Mouse (Mus musculus) gastrocnemius, adult 18-20 months (tissue): Measurements from ENCODE around the gene Smcp. TPM values are rescaled to one million over a fixed set of nuclear protein-coding genes. Genes with fewer than 3 reads are reported as not detected.

Experiments used
- total RNA-seq, 2 experiments: library from RNA; stranded (reverse); gene quantifications; 2 replicates each; pipeline ENCODE4 v1.2.3; 2021

The Smcp gene
- total RNA-seq, 2 experiments from 2014 or later = not detected

Other genes starting within 250 kb of the Smcp start
- not detected for gene Sprr2d, start 249.9 kb downstream of the Smcp start, total RNA-seq
- not detected for gene Sprr2e, start 236.9 kb downstream of the Smcp start, total RNA-seq
- not detected for gene Sprr2f, start 223.8 kb downstream of the Smcp start, total RNA-seq
- gene Sprr2h, start 203.3 kb downstream of the Smcp start, total RNA-seq = not detected
- not detected for gene Sprr2i, start 181.0 kb downstream of the Smcp start, total RNA-seq
- gene Sprr2j-ps, start 170.9 kb downstream of the Smcp start, total RNA-seq = not detected
- gene Gm9774, start 159.6 kb downstream of the Smcp start, total RNA-seq = 1 to 10 TPM; 4.9 to 5.4 TPM
- gene Sprr2k, start 156.4 kb downstream of the Smcp start, total RNA-seq = not detected
- not detected for gene Sprr1b, start 150.2 kb downstream of the Smcp start, total RNA-seq
- not detected for gene Sprr3, start 130.3 kb downstream of the Smcp start, total RNA-seq
- not detected for gene Sprr1a, start 103.1 kb downstream of the Smcp start, total RNA-seq
- not detected for gene Sprr4, start 88.5 kb downstream of the Smcp start, total RNA-seq
- not detected for gene 2310046K23Rik, start 54.5 kb downstream of the Smcp start, total RNA-seq
- not detected for gene Ivl, start 15.3 kb downstream of the Smcp start, total RNA-seq
- not detected for gene 2210017I01Rik, start 18.5 kb upstream of the Smcp start, total RNA-seq
- not detected for gene Lce6a, start 32.7 kb upstream of the Smcp start, total RNA-seq
- not detected for gene Lce1a1, start 59.3 kb upstream of the Smcp start, total RNA-seq
- gene Lce1b, start 67.9 kb upstream of the Smcp start, total RNA-seq = not detected
- not detected for gene Lce1a2, start 81.3 kb upstream of the Smcp start, total RNA-seq
- not detected for gene Lce1c, start 90.2 kb upstream of the Smcp start, total RNA-seq
- not detected for gene Lce1d, start 98.2 kb upstream of the Smcp start, total RNA-seq
- not detected for gene Lce1e, start 120.1 kb upstream of the Smcp start, total RNA-seq
- not detected for gene Lce1f, start 131.4 kb upstream of the Smcp start, total RNA-seq
- not detected for gene Gm38119, start 150.1 kb upstream of the Smcp start, total RNA-seq
- gene Lce1g, start 163.3 kb upstream of the Smcp start, total RNA-seq = not detected
- gene Lce1h, start 176.1 kb upstream of the Smcp start, total RNA-seq = not detected
- not detected for gene Lce1i, start 189.9 kb upstream of the Smcp start, total RNA-seq
- gene Lce1j, start 201.5 kb upstream of the Smcp start, total RNA-seq = not detected
- not detected for gene Lce1k, start 218.9 kb upstream of the Smcp start, total RNA-seq
- not detected for gene Kprp, start 238.2 kb upstream of the Smcp start, total RNA-seq